Mouse (Mus musculus) embryonic stem cell, embryonic (primary cell): ENCODE data around the gene Pias3.

Source experiments
- CTCF ChIA-PET, 4 experiments: fragments of 300-600 bp in 2 of 4; fragments of 350-600 bp in 2 of 4; sonication (Branson Sonifier 250); formaldehyde crosslinking; loops; one replicate each; lab custom pipeline; 2022; ENCODE audit warnings: inconsistent platforms in 2 of 4; lab: Charles Lee
- POLR2A ChIA-PET, 4 experiments: fragments of 300-600 bp in 2 of 4; fragments of 350-600 bp in 2 of 4; sonication (Branson Sonifier 250); formaldehyde crosslinking; loops; one replicate each; lab custom pipeline; 2022; ENCODE audit warnings: antibody characterized with exemption in 4 of 4, inconsistent platforms in 1 of 4; lab: Charles Lee

The Pias3 gene

GRCm38 (mm10) chr3:96675171-96675570 is 21.0 kb upstream of the Pias3 start:
- CTCF ChIA-PET = interaction anchor here in 3 of 4 experiments (0.7 to 3.9 kb wide), 27 partner anchors 8 to 636 kb away, joined by 3 to 20 read pairs (median 5); partner anchors contain the start of genes Pias3 (in 3 of the 3), Nudt17 (in 2 of the 3), Gm16253 (in 1 of the 3) and Lix1l (in 1 of the 3)
- POLR2A ChIA-PET = interaction anchor here (0.6 to 18.1 kb wide), 70 partner anchors 7 to 674 kb away, joined by 3 to 317 read pairs (median 5); partner anchors contain the start of genes Pias3 (in 4 of the 4), Nudt17 (in 3 of the 4), Rbm8a (in 3 of the 4) and Gm16253 (in 2 of the 4)

GRCm38 (mm10) chr3:96675690-96676089 is 20.5 kb upstream of the Pias3 start:
- ChIA-PET POLR2A (interaction anchor here (0.6 to 18.1 kb wide), 65 partner anchors 8 to 527 kb away, joined by 3 to 317 read pairs (median 5); partner anchors contain the start of genes Pias3 (in 4 of the 4), Nudt17 (in 3 of the 4), Rbm8a (in 3 of the 4) and Gm16253 (in 2 of the 4)), CTCF (interaction anchor here in 3 of 4 experiments (0.6 to 3.9 kb wide), 27 partner anchors 9 to 875 kb away, joined by 3 to 20 read pairs (median 5); partner anchors contain the start of genes Pias3 (in 3 of the 3), Nudt17 (in 2 of the 3), Gm16253 (in 1 of the 3) and Lix1l (in 1 of the 3))

- ChIA-PET POLR2A (interaction anchor here in 3 of 4 experiments (0.6 to 18.1 kb wide), 20 partner anchors 8 to 409 kb away, joined by 3 to 317 read pairs (median 4); partner anchors contain the start of genes Gm16253 (in 2 of the 3), Pias3 (in 2 of the 3), Ankrd35 (in 1 of the 3) and Hist2h2bb (in 1 of the 3)), CTCF (interaction anchor here in 3 of 4 experiments (0.6 to 2.7 kb wide), 4 partner anchors 11 to 45 kb away, joined by 3 to 6 read pairs (median 5); partner anchors contain the start of gene Pias3 (in 2 of the 3))
Observed at GRCm38 (mm10) chr3:96678456-96678855, 17.7 kb upstream of the Pias3 start.

GRCm38 (mm10) chr3:96679159-96679674 is 17.0 kb upstream of the Pias3 start:
- ChIA-PET CTCF (interaction anchor here in 2 of 4 experiments (1.4 to 2.7 kb wide), 4 partner anchors 12 to 26 kb away, joined by 3 to 11 read pairs (median 4); partner anchors contain the start of gene Pias3 (in 1 of the 2)), POLR2A (interaction anchor here in 3 of 4 experiments (0.7 to 18.1 kb wide), 20 partner anchors 9 to 410 kb away, joined by 3 to 317 read pairs (median 5); partner anchors contain the start of genes Ankrd35 (in 2 of the 3), Pias3 (in 2 of the 3), Txnip (in 2 of the 3) and Gm16253 (in 1 of the 3))

GRCm38 (mm10) chr3:96680269-96680956 is 15.8 kb upstream of the Pias3 start:
- POLR2A ChIA-PET = interaction anchor here in 3 of 4 experiments (0.6 to 18.1 kb wide), 27 partner anchors 9 to 857 kb away, joined by 3 to 317 read pairs (median 5); partner anchors contain the start of genes Ankrd35 (in 2 of the 3), Pias3 (in 2 of the 3), Rbm8a (in 2 of the 3) and Lix1l (in 1 of the 3)
- CTCF ChIA-PET = interaction anchor here in 3 of 4 experiments (0.5 to 2.7 kb wide), 17 partner anchors 8 to 159 kb away, joined by 3 to 11 read pairs (median 5); partner anchors contain the start of genes Pias3 (in 2 of the 3), Ankrd35 (in 1 of the 3) and Nudt17 (in 1 of the 3)

- CTCF ChIA-PET = interaction anchor here (1.0 to 2.4 kb wide), 10 partner anchors 9 to 25 kb away, joined by 3 to 10 read pairs (median 5); partner anchors contain the start of genes Ankrd35 (in 1 of the 4) and Nudt17 (in 1 of the 4)
- POLR2A ChIA-PET = interaction anchor here (0.6 to 18.1 kb wide), 17 partner anchors 9 to 127 kb away, joined by 3 to 317 read pairs (median 7); partner anchors contain the start of genes Pias3 (in 3 of the 4), Ankrd35 (in 2 of the 4), Nudt17 (in 1 of the 4) and Rbm8a (in 1 of the 4)
Observed at GRCm38 (mm10) chr3:96683496-96683895, 12.7 kb upstream of the Pias3 start.

GRCm38 (mm10) chr3:96684151-96684821 is 11.9 kb upstream of the Pias3 start:
- ChIA-PET POLR2A (interaction anchor here (0.6 to 18.1 kb wide), 40 partner anchors 9 to 178 kb away, joined by 3 to 317 read pairs (median 5); partner anchors contain the start of genes Ankrd35 (in 3 of the 4), Pias3 (in 3 of the 4), Nudt17 (in 2 of the 4) and Rbm8a (in 2 of the 4)), CTCF (interaction anchor here in 2 of 4 experiments (0.5 to 2.4 kb wide), 19 partner anchors 8 to 618 kb away, joined by 3 to 10 read pairs (median 4); partner anchors contain the start of genes Nudt17 (in 2 of the 2), Pias3 (in 2 of the 2) and Ankrd35 (in 1 of the 2))

- POLR2A ChIA-PET = interaction anchor here (0.6 to 18.1 kb wide), 39 partner anchors 8 to 178 kb away, joined by 3 to 317 read pairs (median 5); partner anchors contain the start of genes Ankrd35 (in 3 of the 4), Pias3 (in 3 of the 4), Nudt17 (in 2 of the 4) and Rbm8a (in 2 of the 4)
- CTCF ChIA-PET = interaction anchor here in 3 of 4 experiments (0.5 to 2.4 kb wide), 21 partner anchors 8 to 619 kb away, joined by 3 to 10 read pairs (median 4); partner anchors contain the start of genes Nudt17 (in 2 of the 3), Pias3 (in 2 of the 3) and Ankrd35 (in 1 of the 3)
Observed at GRCm38 (mm10) chr3:96684822-96685156, 11.4 kb upstream of the Pias3 start.

- POLR2A ChIA-PET = interaction anchor here in 3 of 4 experiments (1.1 to 18.1 kb wide), 10 partner anchors 8 to 271 kb away, joined by 3 to 317 read pairs (median 6); partner anchors contain the start of genes Pias3 (in 2 of the 3), Itga10 (in 1 of the 3) and Rbm8a (in 1 of the 3)
- CTCF ChIA-PET = interaction anchor here in 1 of 4 experiments (1.4 kb wide), 1 partner anchor 10 kb away, joined by 7 read pairs; no protein-coding TSS in a partner anchor
Observed at GRCm38 (mm10) chr3:96686057-96686456, 10.1 kb upstream of the Pias3 start.

GRCm38 (mm10) chr3:96688854-96689253 is 7.3 kb upstream of the Pias3 start:
- ChIA-PET POLR2A (interaction anchor here in 3 of 4 experiments (0.6 to 13.9 kb wide), 19 partner anchors 9 to 1524 kb away, joined by 3 to 317 read pairs (median 4); partner anchors contain the start of genes Ankrd35 (in 2 of the 3), Rbm8a (in 2 of the 3), Gm16253 (in 1 of the 3) and Txnip (in 1 of the 3)), CTCF (interaction anchor here in 3 of 4 experiments (0.7 to 1.8 kb wide), 7 partner anchors 8 to 186 kb away, joined by 3 to 6 read pairs (median 4); no protein-coding TSS in a partner anchor)

- POLR2A ChIA-PET = interaction anchor here in 2 of 4 experiments (1.2 to 13.9 kb wide), 6 partner anchors 8 to 18 kb away, joined by 5 to 317 read pairs (median 10); partner anchors contain the start of genes Ankrd35 (in 1 of the 2) and Nudt17 (in 1 of the 2)
- CTCF ChIA-PET = interaction anchor here in 1 of 4 experiments (1.4 kb wide), 1 partner anchor 9 kb away, joined by 6 read pairs; no protein-coding TSS in a partner anchor
Observed at GRCm38 (mm10) chr3:96690298-96690697, 5.9 kb upstream of the Pias3 start.

GRCm38 (mm10) chr3:96692506-96692905 is 3.7 kb upstream of the Pias3 start:
- CTCF ChIA-PET = interaction anchor here (0.6 to 3.1 kb wide), 27 partner anchors 9 to 189 kb away, joined by 3 to 10 read pairs (median 4); partner anchors contain the start of genes Nudt17 (in 2 of the 4), Ankrd35 (in 1 of the 4), Itga10 (in 1 of the 4) and Lix1l (in 1 of the 4)

GRCm38 (mm10) chr3:96693579-96693978 is 2.6 kb upstream of the Pias3 start:
- ChIA-PET CTCF (interaction anchor here (0.7 to 3.1 kb wide), 20 partner anchors 10 to 409 kb away, joined by 3 to 14 read pairs (median 5); partner anchors contain the start of genes Nudt17 (in 2 of the 4), Ankrd35 (in 1 of the 4) and Itga10 (in 1 of the 4)), POLR2A (interaction anchor here (0.7 to 13.9 kb wide), 24 partner anchors 9 to 613 kb away, joined by 3 to 317 read pairs (median 6); partner anchors contain the start of genes Ankrd35 (in 2 of the 4), Nudt17 (in 2 of the 4), Gm16253 (in 1 of the 4) and Rbm8a (in 1 of the 4))

More at GRCm38 (mm10) chr3:96692506-96692905, 3.7 kb upstream of the Pias3 start:
- POLR2A ChIA-PET = interaction anchor here in 3 of 4 experiments (0.8 to 13.9 kb wide), 29 partner anchors 8 to 415 kb away, joined by 3 to 317 read pairs (median 5); partner anchors contain the start of genes Ankrd35 (in 3 of the 3), Nudt17 (in 2 of the 3), Gm16253 (in 1 of the 3) and Polr3gl (in 1 of the 3)

GRCm38 (mm10) chr3:96696766-96697732 is 865 bp downstream of the Pias3 start:
- CTCF ChIA-PET = interaction anchor here (0.5 to 2.7 kb wide), 34 partner anchors 8 to 194 kb away, joined by 3 to 18 read pairs (median 5); partner anchors contain the start of genes Nudt17 (in 3 of the 4), Polr3gl (in 2 of the 4), Ankrd35 (in 1 of the 4) and Gm16253 (in 1 of the 4)
- POLR2A ChIA-PET = interaction anchor here (0.5 to 13.9 kb wide), 88 partner anchors 8 to 746 kb away, joined by 3 to 317 read pairs (median 5); partner anchors contain the start of genes Ankrd35 (in 4 of the 4), Gm16253 (in 3 of the 4), Itga10 (in 3 of the 4) and Rbm8a (in 3 of the 4)
